Mouse (Mus musculus) embryo, embryonic 9.5 days (tissue): ENCODE measurements around the gene Gm49395.

Experiments
- DNase-seq: peaks from one replicate; pipeline ENCODE4 v3.0.0-alpha.2; 2017; ENCODE audit errors: extremely low spot score

Gm49395 gene

GRCm38 (mm10) chr13:115101355-115102191 is at the start of gene Gm49395, which contains the start of gene Itga1:
TSS of gene Gm49395 (minus strand) at chr13:115101921.
TSS of gene Itga1 (minus strand) at chr13:115101964.
- peak; percentile 76 for DNase-seq

- DNase-seq: no peak
Measured at GRCm38 (mm10) chr13:115150602-115151001, 48.9 kb upstream of the Gm49395 start.

- no peak for DNase-seq
Measured at GRCm38 (mm10) chr13:115149849-115150248, 48.1 kb upstream of the Gm49395 start.

GRCm38 (mm10) chr13:115143575-115143974 is 41.9 kb upstream of the Gm49395 start:
- no peak for DNase-seq

- DNase-seq: no peak
Measured at GRCm38 (mm10) chr13:115142066-115142465, 40.3 kb upstream of the Gm49395 start.

- DNase-seq: no peak
Measured at GRCm38 (mm10) chr13:115138513-115138912, 36.8 kb upstream of the Gm49395 start.

GRCm38 (mm10) chr13:115136761-115137160 is 35.0 kb upstream of the Gm49395 start:
- DNase-seq: no peak

- no peak for DNase-seq
Measured at GRCm38 (mm10) chr13:115132435-115132834, 30.7 kb upstream of the Gm49395 start.

- no peak for DNase-seq
Measured at GRCm38 (mm10) chr13:115131381-115131780, 29.7 kb upstream of the Gm49395 start.

GRCm38 (mm10) chr13:115130035-115130434 is 28.3 kb upstream of the Gm49395 start:
- no peak for DNase-seq

- DNase-seq: no peak
Measured at GRCm38 (mm10) chr13:115127826-115128225, 26.1 kb upstream of the Gm49395 start.

- DNase-seq: no peak
Measured at GRCm38 (mm10) chr13:115126534-115126933, 24.8 kb upstream of the Gm49395 start.

GRCm38 (mm10) chr13:115125130-115125529 is 23.4 kb upstream of the Gm49395 start:
- DNase-seq: no peak

- no peak for DNase-seq
Measured at GRCm38 (mm10) chr13:115124521-115124920, 22.8 kb upstream of the Gm49395 start.

GRCm38 (mm10) chr13:115118756-115119155 is 17.0 kb upstream of the Gm49395 start:
- no peak for DNase-seq

GRCm38 (mm10) chr13:115118195-115118594 is 16.5 kb upstream of the Gm49395 start:
- no peak for DNase-seq

- DNase-seq: no peak
Measured at GRCm38 (mm10) chr13:115116930-115117621, 15.4 kb upstream of the Gm49395 start.

GRCm38 (mm10) chr13:115109628-115110027 is 7.9 kb upstream of the Gm49395 start:
- DNase-seq: no peak

- DNase-seq: no peak
Measured at GRCm38 (mm10) chr13:115107436-115107835, 5.7 kb upstream of the Gm49395 start.

- no peak for DNase-seq
Measured at GRCm38 (mm10) chr13:115106183-115106582, 4.5 kb upstream of the Gm49395 start.

GRCm38 (mm10) chr13:115102754-115103153 is 1.0 kb upstream of the Gm49395 start:
- no peak for DNase-seq

GRCm38 (mm10) chr13:115100381-115101177 is 1.1 kb downstream of the Gm49395 start:
- no peak for DNase-seq
